10 mouse cellular contexts compared by ENCODE assay signal in the genomic region with DNA sequence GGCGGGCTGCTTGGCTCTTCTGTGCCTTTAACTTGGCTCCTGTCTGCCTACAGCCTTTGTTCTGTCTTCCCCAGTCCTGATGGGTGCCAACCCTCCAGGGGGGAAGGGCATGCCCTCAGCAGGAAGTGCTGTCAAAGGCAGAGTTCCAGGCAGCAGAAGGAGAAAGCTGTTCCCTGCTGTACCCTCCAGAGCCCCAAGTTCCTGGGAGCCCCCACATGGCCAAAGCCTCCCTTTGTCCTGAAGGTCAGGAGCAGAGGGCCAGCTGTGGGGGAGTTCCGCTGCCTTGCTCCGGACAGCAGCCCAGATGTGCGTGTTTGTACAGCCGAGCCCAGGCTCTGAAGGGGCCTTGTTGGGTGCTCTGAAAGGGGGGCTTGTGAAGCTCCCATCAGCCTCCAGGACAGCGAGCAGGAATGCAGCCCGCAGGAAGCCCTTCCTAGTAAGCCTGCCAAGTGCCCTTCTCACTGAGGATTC. TPM values are rescaled to one million over a fixed set of nuclear protein-coding genes. Genes with fewer than 3 reads are reported as not detected.
DNase-seq lines count a peak whose midpoint lies in the region; ATAC-seq lines count a peak whose summit lies in the region.
"Had no signal": no experiment of that assay in that cellular context is flagged by ENCODE, and none has a peak within 500 bp of the region (broad histone marks: within the 10 kb centered on the region; RNA-seq: fewer than 3 reads in every experiment).

No protein-coding gene starts in this region.

- H3K27me3 ChIP-seq in forebrain, embryonic 11.5 days (ENCODE audit: control insufficient read depth, insufficient read depth, low read length), result no peaks in the 10 kb centered on the region
- peaks cover 47% of the 10 kb centered on the region for H3K27me3 ChIP-seq in neural tube, embryonic 15.5 days (replicated peaks)
- H3K27me3 ChIP-seq: stomach, embryonic 15.5 days had no signal

- DNase-seq in lung, postnatal 10 days, result peak; percentile 22
- DNase-seq in lung, adult 18-20 months, result no peak
- DNase-seq in forebrain, embryonic 11.5 days (ENCODE audit: low spot score), result no peak
- DNase-seq in layer of hippocampus, adult 9-11 months, result peak; percentile 82
- no peak for DNase-seq in natural killer cell, adult 2 months (ENCODE audit: low spot score in 2 of 2)

- WGBS in forebrain, embryonic 11.5 days, result 38% methylated on average over 7 of the region's 7 CpGs
- 42% methylated on average over 7 of the region's 7 CpGs for WGBS in neural tube, embryonic 15.5 days

- H3K9me3 ChIP-seq in forebrain, embryonic 11.5 days (ENCODE audit: control insufficient read depth, low read length), result no peaks in the 10 kb centered on the region
- no peaks in the 10 kb centered on the region for H3K9me3 ChIP-seq in neural tube, embryonic 15.5 days (replicated peaks)
- H3K9me3 ChIP-seq: heart, embryonic 12.5 days; stomach, embryonic 15.5 days had no signal

- no peak for ATAC-seq in forebrain, embryonic 11.5 days (replicated peaks; ENCODE audit: low FRiP score)
- ATAC-seq in neural tube, embryonic 15.5 days (ENCODE audit: low FRiP score), result 0 out of 2 replicates have a peak, but pooled peaks have one; percentile 31
- ATAC-seq in granulocyte monocyte progenitor cell, adult 5-6 weeks (replicated peaks; ENCODE audit: poor library complexity, severe bottlenecking), result no peak

- no peak overlapping the region for H3K4me2 ChIP-seq in forebrain, embryonic 11.5 days (ENCODE audit: low read depth, low read length, severe bottlenecking)
- H3K4me2 ChIP-seq in neural tube, embryonic 15.5 days, result no peak overlapping the region
- H3K4me2 ChIP-seq: heart, embryonic 12.5 days; stomach, embryonic 15.5 days had no signal

- H3K9ac ChIP-seq in forebrain, embryonic 11.5 days (ENCODE audit: low read length), result peak overlapping the region; percentile 16; the same call in 1 of the 2 replicates
- no peak overlapping the region for H3K9ac ChIP-seq in neural tube, embryonic 15.5 days (replicated peaks)
- H3K9ac ChIP-seq: heart, embryonic 12.5 days; stomach, embryonic 15.5 days had no signal

- no peak overlapping the region for H3K27ac ChIP-seq in forebrain, embryonic 11.5 days (ENCODE audit: low read depth, low read length)
- H3K27ac ChIP-seq in neural tube, embryonic 15.5 days (replicated peaks), result peak overlapping the region; percentile 4; the same call in 1 of the 2 replicates
- H3K27ac ChIP-seq: stomach, embryonic 15.5 days had no signal

- no peak overlapping the region for H3K4me3 ChIP-seq in forebrain, embryonic 11.5 days (ENCODE audit: low read depth, low read length)
- no peak overlapping the region for H3K4me3 ChIP-seq in neural tube, embryonic 15.5 days (replicated peaks)
- H3K4me3 ChIP-seq: heart, embryonic 12.5 days; stomach, embryonic 15.5 days had no signal

- H3K4me1 ChIP-seq in forebrain, embryonic 11.5 days (replicated peaks; ENCODE audit: control insufficient read depth, insufficient read depth, low read length), result peaks cover under 1% of the 10 kb centered on the region; the same call in 1 of the 2 replicates
- H3K4me1 ChIP-seq in neural tube, embryonic 15.5 days, result peaks cover 23% of the 10 kb centered on the region
- H3K4me1 ChIP-seq: stomach, embryonic 15.5 days had no signal

- no peaks in the 10 kb centered on the region for H3K36me3 ChIP-seq in forebrain, embryonic 11.5 days (ENCODE audit: control insufficient read depth, insufficient read depth, low read length)
- H3K36me3 ChIP-seq in neural tube, embryonic 15.5 days, result no peaks in the 10 kb centered on the region
- H3K36me3 ChIP-seq: heart, embryonic 12.5 days; stomach, embryonic 15.5 days had no signal

RNA-seq across cellular contexts. Expression of gene 3100002H09Rik, which starts 13.5 kb away (rescaled TPM):
- 0.67 TPM in 1 of 2 replicates, not detected in the other for polyA plus RNA-seq in forebrain, embryonic 11.5 days (2014; fragmentation: Nextera tagmentation; extraction: Ambion mirVana)
- 0.28 and 0.42 TPM in 2 replicates for polyA plus RNA-seq in neural tube, embryonic 15.5 days (2015; fragmentation: Nextera tagmentation; extraction: Ambion mirVana)
- total RNA-seq in granulocyte monocyte progenitor cell, adult 5-6 weeks (2014; fragmentation: Nextera tagmentation), result not detected in 2 replicates
- total RNA-seq in granulocyte monocyte progenitor cell, adult 5-6 weeks (2017), result not detected in 2 replicates
- polyA plus RNA-seq: embryonic facial prominence, embryonic 11.5 days; heart, embryonic 12.5 days; stomach, embryonic 15.5 days had no signal

RNA-seq across cellular contexts. Expression of gene Pou3f1, which starts 32.5 kb away (rescaled TPM):
- 8.6 and 11.7 TPM in 2 replicates for polyA plus RNA-seq in forebrain, embryonic 11.5 days (2014; fragmentation: Nextera tagmentation; extraction: Ambion mirVana)
- polyA plus RNA-seq in neural tube, embryonic 15.5 days (2015; fragmentation: Nextera tagmentation; extraction: Ambion mirVana), result 4.7 and 6.8 TPM in 2 replicates
- not detected in 2 replicates for total RNA-seq in granulocyte monocyte progenitor cell, adult 5-6 weeks (2014; fragmentation: Nextera tagmentation)
- total RNA-seq in granulocyte monocyte progenitor cell, adult 5-6 weeks (2017), result not detected in 2 replicates

Comparison
In these comparisons a context has a peak if more than half of its experiments do, and no peak if none do; other contexts are left out.
1. DNase-seq: peak in lung, postnatal 10 days (single experiment) and layer of hippocampus, adult 9-11 months (single experiment); none in lung, adult 18-20 months (0 of 2), forebrain, embryonic 11.5 days (single experiment) and natural killer cell, adult 2 months (0 of 2).